Mouse (Mus musculus) heart, embryonic 15.5 days (tissue): ENCODE measurements around the gene Ppef2. TPM values are rescaled to one million over a fixed set of nuclear protein-coding genes. Genes with fewer than 3 reads are reported as not detected.

Experiments used
- ATAC-seq: fragments of 200-750 bp; cut with Nextera tagmentation; replicated peaks from 2 replicates; pipeline ENCODE4 v1.8.0; 2017; ENCODE audit warnings: low read depth, moderate TSS enrichment; ENCODE audit not compliant: insufficient number of reproducible peaks, insufficient read depth, low FRiP score
- H3K27ac ChIP-seq: fragments of 300-500 bp; sonication (generic); 2 replicates; pipeline ENCODE4 v1.5.1; 2015; ENCODE audit warnings: mild to moderate bottlenecking, inconsistent platforms
- H3K27me3 ChIP-seq: fragments of 300-500 bp; sonication (generic); 2 replicates; pipeline ENCODE4 v1.6.1; 2015; ENCODE audit warnings: inconsistent platforms
- H3K36me3 ChIP-seq: fragments of 300-500 bp; sonication (generic); 2 replicates; pipeline ENCODE4 v1.6.1; 2015; ENCODE audit warnings: mild to moderate bottlenecking, inconsistent platforms
- H3K4me1 ChIP-seq: fragments of 300-500 bp; sonication (generic); replicated peaks from 2 replicates; pipeline ENCODE4 v1.6.1; 2015; ENCODE audit warnings: inconsistent platforms
- H3K4me2 ChIP-seq: fragments of 300-500 bp; sonication (generic); 2 replicates; pipeline ENCODE4 v1.6.1; 2015; ENCODE audit warnings: inconsistent platforms, mild to moderate bottlenecking, moderate library complexity
- H3K4me3 ChIP-seq: fragments of 300-500 bp; sonication (generic); 2 replicates; pipeline ENCODE4 v1.5.1; 2015; ENCODE audit warnings: mild to moderate bottlenecking, inconsistent platforms
- H3K9ac ChIP-seq: fragments of 300-500 bp; sonication (generic); 2 replicates; pipeline ENCODE4 v1.6.1; 2015; ENCODE audit warnings: mild to moderate bottlenecking, inconsistent platforms
- H3K9me3 ChIP-seq: fragments of 300-500 bp; sonication (generic); replicated peaks from 2 replicates; pipeline ENCODE4 v1.6.1; 2016; ENCODE audit warnings: inconsistent platforms
- WGBS: fragments of 180-500 bp; shearing (Covaris S2); methylation state at CpG from one replicate; pipeline ENCODE4 v1.1.7; 2015; ENCODE audit warnings: mixed read lengths; 5-methylcytosine and 5-hydroxymethylcytosine counted together
- polyA plus RNA-seq: library from polyadenylated mRNA; unstranded; fragments of >200 nt; fragmentation: Nextera tagmentation; extraction: Ambion mirVana; gene quantifications from 2 replicates; pipeline ENCODE4 v1.2.1, GENCODE M21; 2015

Gene Ppef2
- polyA plus RNA-seq, 1 experiment from 2014 or later: not detected

DNA sequence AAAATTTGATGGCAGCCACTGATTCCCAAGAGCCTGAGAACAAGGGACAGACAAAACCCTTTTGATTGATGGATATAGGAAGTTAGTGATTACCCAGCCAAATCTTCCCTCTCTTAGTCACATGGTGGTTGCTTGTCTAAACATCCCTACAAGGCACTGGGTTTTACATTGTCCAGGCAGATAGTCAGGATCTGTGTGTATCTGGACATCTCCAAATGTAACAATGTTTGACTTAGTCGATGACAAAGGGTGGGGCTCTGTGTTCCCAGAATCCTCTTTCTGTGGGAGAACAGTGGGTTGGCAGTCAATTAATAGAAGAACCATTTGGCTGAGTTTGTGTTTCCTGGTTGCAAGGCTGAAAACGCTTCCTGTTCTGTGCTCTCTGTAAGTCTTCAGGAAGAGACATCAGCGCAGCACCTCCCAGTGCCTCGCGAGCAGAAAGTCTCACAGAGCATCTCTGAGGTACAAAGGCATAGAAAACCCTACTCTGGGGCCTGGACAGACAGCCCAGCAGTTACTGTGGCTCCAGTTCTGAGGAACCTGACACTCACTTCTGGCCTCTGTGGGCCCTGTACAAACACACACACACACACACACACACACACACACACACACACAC, 21.0 kb downstream of the Ppef2 start:
- Histone ChIP-seq H3K9me3 (no peaks in the 10 kb centered on the region), H3K36me3 (no peaks in the 10 kb centered on the region), H3K9ac (no peak overlapping the region), H3K27ac (no peak overlapping the region), H3K4me2 (no peak overlapping the region), H3K4me1 (peaks cover 4% of the 10 kb centered on the region; the same call in 1 of the 2 replicates), H3K4me3 (no peak overlapping the region), H3K27me3 (no peaks in the 10 kb centered on the region)
- ATAC-seq: no peak
- WGBS: 46% methylated on average over 5 of the region's 5 CpGs

DNA sequence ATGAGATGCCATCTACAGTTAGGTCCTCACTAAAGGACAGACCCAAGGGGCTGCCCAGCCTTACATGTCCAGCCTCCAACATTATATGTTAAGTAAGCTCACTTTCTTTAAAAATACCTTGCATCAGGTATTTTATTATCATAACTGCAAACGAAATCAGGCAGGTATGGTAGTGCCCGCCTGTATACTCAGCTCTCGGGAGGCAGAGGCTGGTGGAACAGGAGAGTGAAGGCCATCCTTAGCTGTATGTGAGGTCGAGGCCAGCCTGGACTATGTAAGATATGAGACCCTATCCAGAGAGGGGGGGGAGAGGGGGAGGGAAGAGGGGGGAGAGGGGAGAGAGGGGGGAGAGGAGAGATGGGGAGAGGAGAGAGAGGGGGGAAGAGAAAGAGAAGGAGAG, 22.7 kb downstream of the Ppef2 start:
- no peak overlapping the region for H3K4me2 ChIP-seq
- WGBS: 82% methylated on average over 4 of the region's 4 CpGs
- ATAC-seq: no peak

DNA sequence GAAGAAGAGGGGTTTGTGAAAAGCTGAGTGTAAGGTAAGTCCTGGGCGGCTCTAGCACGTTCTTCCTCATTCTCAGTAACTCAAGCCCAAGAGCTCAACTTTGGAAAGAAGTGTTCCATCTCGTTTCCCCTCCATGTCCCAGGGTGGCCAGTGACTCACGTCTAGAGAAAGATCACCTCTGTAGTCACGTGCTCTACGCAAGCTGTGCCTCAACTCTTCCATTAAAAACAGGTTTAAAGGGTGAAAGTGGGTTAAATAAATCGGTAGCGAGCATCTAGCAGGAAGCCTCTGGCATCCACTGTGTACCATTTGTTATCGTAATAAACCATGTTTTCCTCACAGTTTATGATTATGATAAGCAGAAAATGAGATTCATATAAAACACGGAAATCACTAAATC, 24.2 kb downstream of the Ppef2 start:
- H3K27me3 ChIP-seq: no peaks in the 10 kb centered on the region
- no peak overlapping the region for H3K27ac ChIP-seq
- no peak overlapping the region for H3K9ac ChIP-seq
- no peak overlapping the region for H3K4me2 ChIP-seq
- no peaks in the 10 kb centered on the region for H3K4me1 ChIP-seq
- no peaks in the 10 kb centered on the region for H3K9me3 ChIP-seq
- 77% methylated on average over 10 of the region's 10 CpGs for WGBS
- ATAC-seq: no peak
- no peak overlapping the region for H3K4me3 ChIP-seq
- no peaks in the 10 kb centered on the region for H3K36me3 ChIP-seq

More for the DNA sequence above, 22.7 kb downstream of the Ppef2 start:
- no peaks in the 10 kb centered on the region for H3K27me3 ChIP-seq
- H3K4me1 ChIP-seq: no peaks in the 10 kb centered on the region
- H3K36me3 ChIP-seq: no peaks in the 10 kb centered on the region
- no peak overlapping the region for H3K27ac ChIP-seq
- no peaks in the 10 kb centered on the region for H3K9me3 ChIP-seq
- H3K4me3 ChIP-seq: no peak overlapping the region
- H3K9ac ChIP-seq: no peak overlapping the region

DNA sequence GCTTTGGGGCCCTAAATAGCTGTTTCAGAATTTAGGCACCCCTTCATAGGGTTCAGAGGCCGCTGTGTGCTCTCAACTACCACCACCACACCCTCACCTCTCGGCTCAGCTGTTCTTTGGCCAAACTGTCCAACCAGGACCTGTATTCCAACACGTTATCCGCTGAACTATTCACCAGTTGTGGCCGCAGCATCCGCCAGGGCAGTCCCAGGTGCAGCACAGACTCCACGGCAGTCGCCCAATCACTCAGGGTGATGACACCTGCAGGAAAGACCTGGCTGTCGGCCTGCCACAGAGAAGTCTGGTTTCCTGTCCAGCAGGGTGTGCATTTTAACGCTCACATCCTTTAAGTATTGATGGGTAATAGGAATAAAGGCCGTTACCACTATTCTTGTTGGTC, 25.8 kb downstream of the Ppef2 start:
- 75% methylated on average over 11 of the region's 11 CpGs for WGBS
- Histone ChIP-seq H3K27me3 (no peaks in the 10 kb centered on the region), H3K4me2 (no peak overlapping the region), H3K9me3 (no peaks in the 10 kb centered on the region), H3K27ac (no peak overlapping the region), H3K36me3 (no peaks in the 10 kb centered on the region), H3K4me1 (no peaks in the 10 kb centered on the region), H3K9ac (no peak overlapping the region), H3K4me3 (no peak overlapping the region)
- ATAC-seq: no peak

DNA sequence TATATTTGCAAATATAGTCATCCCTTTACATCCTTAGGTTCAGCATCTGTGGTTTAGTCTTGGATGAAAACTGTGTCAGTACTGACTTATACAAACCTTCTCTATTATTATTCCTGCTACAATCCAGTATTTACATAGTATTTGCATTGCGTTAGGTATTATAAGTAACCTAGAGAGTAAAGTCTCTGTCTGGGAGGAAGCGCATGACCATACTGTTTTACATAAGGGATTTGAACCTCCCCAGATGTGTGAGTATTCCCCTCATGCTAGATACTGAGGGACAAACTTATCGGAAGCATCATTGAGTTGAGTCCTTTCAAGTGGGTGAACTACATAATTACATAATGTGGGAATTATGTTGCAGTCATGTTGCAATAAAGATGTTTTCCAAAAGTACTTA, 26.6 kb downstream of the Ppef2 start:
- Histone ChIP-seq H3K9ac (no peak overlapping the region), H3K9me3 (no peaks in the 10 kb centered on the region), H3K36me3 (no peaks in the 10 kb centered on the region), H3K4me3 (no peak overlapping the region), H3K4me1 (no peaks in the 10 kb centered on the region), H3K27ac (no peak overlapping the region), H3K4me2 (no peak overlapping the region), H3K27me3 (no peaks in the 10 kb centered on the region)
- 91% methylated on average over 3 of the region's 3 CpGs for WGBS
- no peak for ATAC-seq

DNA sequence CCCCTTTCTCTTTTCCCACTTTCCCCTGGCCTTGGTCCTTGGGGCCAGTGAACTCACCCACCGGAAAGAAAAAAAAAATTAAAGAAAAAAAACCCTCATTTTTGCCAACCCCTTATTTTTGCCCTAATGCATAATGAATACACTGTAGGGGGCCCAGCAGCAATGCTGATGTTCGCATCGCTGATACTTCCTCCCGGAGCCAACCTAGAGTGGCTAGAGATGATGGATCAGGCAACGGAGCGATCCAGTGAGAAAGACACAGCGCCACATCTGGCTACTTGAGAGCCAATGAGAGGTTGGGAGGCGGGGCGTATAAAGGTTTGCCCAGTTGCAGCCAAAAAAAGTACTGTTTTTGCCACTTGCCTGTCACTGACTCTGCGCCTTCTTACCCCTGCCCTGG, 27.3 kb downstream of the Ppef2 start:
- H3K9ac ChIP-seq: no peak overlapping the region
- H3K4me2 ChIP-seq: no peak overlapping the region
- H3K4me1 ChIP-seq: no peaks in the 10 kb centered on the region
- no peaks in the 10 kb centered on the region for H3K9me3 ChIP-seq
- 32% methylated on average over 10 of the region's 10 CpGs for WGBS
- H3K27ac ChIP-seq: no peak overlapping the region
- no peak overlapping the region for H3K4me3 ChIP-seq
- H3K27me3 ChIP-seq: no peaks in the 10 kb centered on the region
- H3K36me3 ChIP-seq: no peaks in the 10 kb centered on the region
- no peak for ATAC-seq

DNA sequence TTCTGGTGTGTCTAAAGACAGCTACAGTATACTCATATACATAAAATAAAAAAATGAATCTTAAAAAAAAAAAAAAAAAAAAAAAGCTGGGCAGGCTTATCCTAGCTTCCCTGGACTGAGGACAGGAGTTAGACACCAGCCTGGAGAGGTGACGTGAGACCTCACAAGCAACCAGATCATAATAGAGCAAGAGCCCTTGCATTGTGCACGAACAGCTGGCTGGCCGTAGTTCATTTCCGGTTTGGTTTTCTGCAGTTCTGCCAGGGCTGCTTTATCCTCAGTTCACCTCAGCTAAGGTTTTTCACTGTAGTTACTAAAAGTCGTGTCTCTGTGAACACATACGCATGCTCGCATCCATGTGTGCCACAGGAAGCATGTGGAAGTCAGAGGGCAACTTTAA, 28.3 kb downstream of the Ppef2 start:
- no peak overlapping the region for H3K9ac ChIP-seq
- H3K36me3 ChIP-seq: no peaks in the 10 kb centered on the region
- no peak for ATAC-seq
- no peaks in the 10 kb centered on the region for H3K9me3 ChIP-seq
- no peak overlapping the region for H3K27ac ChIP-seq
- no peaks in the 10 kb centered on the region for H3K27me3 ChIP-seq
- no peak overlapping the region for H3K4me2 ChIP-seq
- 69% methylated on average over 7 of the region's 7 CpGs for WGBS
- H3K4me1 ChIP-seq: no peaks in the 10 kb centered on the region
- H3K4me3 ChIP-seq: no peak overlapping the region

DNA sequence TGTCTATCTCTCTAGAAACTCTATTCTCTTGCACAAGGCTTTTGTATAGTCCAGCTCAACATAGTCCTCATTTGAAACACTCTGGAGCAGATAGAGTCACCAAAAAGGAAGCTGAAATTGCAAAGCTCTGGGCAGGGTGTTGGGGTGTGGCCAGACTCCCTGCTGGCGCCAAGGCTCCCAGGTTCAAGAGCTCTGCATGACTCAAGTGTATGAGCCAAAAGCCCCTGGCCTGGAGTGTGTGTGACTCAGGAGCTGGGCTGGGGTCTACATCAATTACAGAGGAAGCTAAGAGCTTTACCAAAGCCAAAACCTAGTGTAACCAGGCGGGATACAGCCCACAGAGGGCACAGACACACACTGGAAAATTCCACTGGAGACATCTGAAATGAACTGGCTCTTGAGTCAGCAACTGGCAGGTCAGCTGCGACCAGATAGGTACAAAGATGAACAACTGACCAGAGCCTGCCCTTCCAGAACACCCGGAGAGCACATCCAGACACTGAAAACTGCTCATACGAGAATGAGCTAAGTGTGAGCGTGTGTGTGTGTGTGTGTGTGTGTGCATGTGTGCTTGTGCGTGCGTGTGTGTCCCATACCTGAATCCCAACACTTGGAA, 35.7 kb downstream of the Ppef2 start:
- no peak overlapping the region for H3K4me3 ChIP-seq
- H3K36me3 ChIP-seq: no peaks in the 10 kb centered on the region
- H3K9ac ChIP-seq: no peak overlapping the region
- H3K4me1 ChIP-seq: no peaks in the 10 kb centered on the region
- H3K4me2 ChIP-seq: no peak overlapping the region
- no peaks in the 10 kb centered on the region for H3K27me3 ChIP-seq
- 79% methylated on average over 8 of the region's 8 CpGs for WGBS
- no peaks in the 10 kb centered on the region for H3K9me3 ChIP-seq
- H3K27ac ChIP-seq: no peak overlapping the region
- ATAC-seq: no peak

DNA sequence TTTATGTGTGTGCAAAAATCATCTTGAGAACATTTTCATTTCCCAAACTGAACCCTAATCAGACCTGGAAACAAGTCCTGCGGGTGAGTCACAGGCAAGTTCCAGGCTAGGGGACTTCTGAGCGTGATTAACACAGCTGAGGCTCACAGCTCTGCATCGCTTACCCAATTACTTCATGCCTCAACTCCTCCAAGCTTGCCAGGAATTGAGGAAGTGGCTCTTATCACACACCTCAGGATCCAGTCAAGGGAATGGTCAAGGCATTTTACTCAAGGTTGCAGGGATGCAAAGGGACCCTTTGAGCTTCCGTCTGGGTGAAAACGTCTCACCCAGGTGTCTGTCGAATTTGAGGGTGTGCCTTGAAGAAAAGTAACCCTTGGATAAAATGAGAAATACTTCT, 36.3 kb downstream of the Ppef2 start:
- Histone ChIP-seq H3K27ac (no peak overlapping the region), H3K9ac (no peak overlapping the region), H3K4me1 (no peaks in the 10 kb centered on the region), H3K4me3 (no peak overlapping the region), H3K9me3 (no peaks in the 10 kb centered on the region), H3K27me3 (no peaks in the 10 kb centered on the region), H3K4me2 (no peak overlapping the region), H3K36me3 (no peaks in the 10 kb centered on the region)
- WGBS: 37% methylated on average over 6 of the region's 6 CpGs
- no peak for ATAC-seq

DNA sequence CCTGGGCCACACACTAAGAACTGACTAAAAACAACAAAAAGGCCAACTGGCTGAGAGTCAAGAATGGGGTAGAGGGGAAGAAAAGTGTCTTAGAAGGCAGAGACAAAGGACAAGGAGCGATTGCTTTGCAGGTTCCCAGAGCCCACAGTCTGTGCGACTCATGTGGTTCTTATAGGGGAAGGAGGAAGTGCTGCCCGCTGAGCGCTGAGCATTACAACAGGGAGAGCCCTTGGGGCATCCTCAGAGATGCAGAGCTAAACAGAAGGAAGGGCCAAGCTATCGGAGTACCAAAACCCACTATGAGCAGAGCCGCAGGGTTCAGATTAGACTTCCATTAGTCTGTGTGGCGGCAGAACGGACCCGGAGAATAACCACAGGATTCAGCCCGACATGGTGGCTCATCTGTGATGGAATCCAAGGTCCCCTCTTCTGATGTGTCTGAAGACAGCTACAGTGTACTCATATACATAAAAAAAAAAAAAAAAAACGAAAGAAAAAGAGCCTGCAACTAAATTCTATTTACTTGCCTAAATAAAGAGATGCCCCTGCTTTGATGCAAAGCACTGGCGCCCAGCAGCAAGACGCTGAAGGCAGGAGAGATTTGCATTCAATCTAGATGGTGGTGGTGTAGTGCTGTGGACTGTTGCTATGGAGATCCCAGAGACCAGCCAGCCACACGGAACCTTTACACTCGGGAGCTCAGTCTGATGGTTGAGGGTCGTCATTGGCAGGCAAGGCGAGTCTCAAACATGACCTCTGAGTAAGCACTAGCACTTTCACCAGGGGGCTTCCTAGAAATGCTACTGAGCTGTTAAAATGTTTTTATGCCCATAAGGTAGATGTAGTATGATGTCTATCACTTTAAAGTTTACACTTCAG, 36.9 kb downstream of the Ppef2 start:
- no peak overlapping the region for H3K27ac ChIP-seq
- H3K36me3 ChIP-seq: no peaks in the 10 kb centered on the region
- WGBS: 55% methylated on average over 17 of the region's 17 CpGs
- no peak overlapping the region for H3K4me3 ChIP-seq
- no peak overlapping the region for H3K4me2 ChIP-seq
- H3K27me3 ChIP-seq: no peaks in the 10 kb centered on the region
- H3K9me3 ChIP-seq: no peaks in the 10 kb centered on the region
- no peak for ATAC-seq
- no peak overlapping the region for H3K9ac ChIP-seq
- no peaks in the 10 kb centered on the region for H3K4me1 ChIP-seq

DNA sequence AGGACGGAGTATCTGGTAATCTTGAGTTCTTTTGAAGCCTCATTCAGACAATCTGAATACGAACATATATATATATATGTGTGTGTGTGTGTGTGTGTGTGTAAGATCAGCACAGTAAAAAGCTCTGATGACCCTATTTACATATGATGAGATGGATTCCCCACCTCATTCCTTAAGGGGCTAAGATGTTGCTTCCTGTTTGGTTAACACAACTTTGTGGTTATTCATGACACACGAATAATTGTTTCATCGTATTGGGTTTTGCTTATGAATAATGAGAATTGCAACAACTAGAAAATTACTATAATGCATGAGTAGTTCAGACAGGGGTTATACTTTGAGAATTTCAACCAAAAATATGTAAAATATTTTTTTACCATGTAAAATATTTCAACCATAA, 40.8 kb downstream of the Ppef2 start, which contains the start of gene U90926:
Gene U90926, minus strand, starts transcription at position 101 of the 400 bp plus-strand sequence.
- H3K36me3 ChIP-seq: no peaks in the 10 kb centered on the region
- no peak within 1 kb of the TSS for H3K9ac ChIP-seq
- no peak within 1 kb of the TSS for H3K4me2 ChIP-seq
- WGBS: 89% methylated on average over 4 of the region's 4 CpGs
- H3K27me3 ChIP-seq: no peaks in the 10 kb centered on the region
- H3K4me1 ChIP-seq: no peaks in the 10 kb centered on the region
- no peak for ATAC-seq
- no peaks in the 10 kb centered on the region for H3K9me3 ChIP-seq
- H3K27ac ChIP-seq: no peak within 1 kb of the TSS
- no peak within 1 kb of the TSS for H3K4me3 ChIP-seq
